Mouse (Mus musculus) right cerebral cortex, adult 2 months (tissue): ENCODE results near the gene Mpped1.

Experiments used
- DNase-seq, 2 experiments: peaks; one replicate each; pipeline ENCODE4 v3.0.0; 2021 to 2022; ENCODE audit warnings: low spot score in 2 of 2

The Mpped1 gene

GRCm38 (mm10) chr15:83779387-83779786 lies at the start of gene Mpped1:
Gene Mpped1 (plus strand): TSS chr15:83779467.
- DNase-seq, result no peak

- peak; percentile 46 to 67 for DNase-seq
Observed at GRCm38 (mm10) chr15:83740676-83741422, 38.4 kb upstream of the Mpped1 start.

DNA sequence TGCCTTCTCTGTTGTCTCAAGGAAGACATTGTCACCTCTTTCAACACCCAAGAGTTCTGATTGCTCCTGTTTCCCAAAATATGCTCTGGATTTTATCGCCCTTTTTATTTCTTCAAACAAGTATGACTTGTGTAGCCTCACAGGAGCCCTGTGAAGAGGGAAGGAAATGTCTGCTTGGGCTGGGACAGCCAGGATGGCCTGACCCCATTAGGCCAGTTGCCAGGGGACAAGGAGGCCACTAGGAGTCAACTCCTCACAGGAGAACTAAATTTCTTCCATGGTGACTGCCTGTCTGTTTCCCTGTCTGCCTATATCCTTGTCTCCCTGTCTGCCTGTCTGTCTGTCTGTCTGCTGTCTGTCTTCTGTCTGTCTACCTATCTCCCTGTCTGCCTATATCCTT lies 37.2 kb upstream of the Mpped1 start:
- no peak for DNase-seq

GRCm38 (mm10) chr15:83746311-83746710 lies 33.0 kb upstream of the Mpped1 start:
- peak; percentile 79 to 88 for DNase-seq

DNA sequence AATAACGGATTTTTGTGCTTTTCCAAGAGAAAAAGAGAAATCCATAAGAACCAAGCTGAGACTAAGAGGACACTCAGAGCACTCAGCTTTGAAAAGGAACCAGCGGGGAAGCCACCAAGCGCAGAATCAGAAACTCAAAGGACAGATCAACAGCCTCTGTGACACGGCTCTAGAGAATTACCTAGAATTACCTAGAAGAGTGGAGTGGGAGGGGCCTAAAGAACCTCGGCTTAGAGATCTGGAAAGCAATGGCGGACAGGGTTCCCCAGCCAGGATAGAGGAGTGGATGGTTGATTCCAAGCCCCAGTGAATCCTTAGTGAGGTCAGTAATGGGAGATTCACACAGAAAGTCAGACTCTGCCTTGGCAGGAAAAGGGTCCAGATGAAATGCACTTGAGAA lies 30.3 kb upstream of the Mpped1 start:
- DNase-seq, result no peak

- no peak for DNase-seq
Observed at GRCm38 (mm10) chr15:83749436-83749835, 29.8 kb upstream of the Mpped1 start.

DNA sequence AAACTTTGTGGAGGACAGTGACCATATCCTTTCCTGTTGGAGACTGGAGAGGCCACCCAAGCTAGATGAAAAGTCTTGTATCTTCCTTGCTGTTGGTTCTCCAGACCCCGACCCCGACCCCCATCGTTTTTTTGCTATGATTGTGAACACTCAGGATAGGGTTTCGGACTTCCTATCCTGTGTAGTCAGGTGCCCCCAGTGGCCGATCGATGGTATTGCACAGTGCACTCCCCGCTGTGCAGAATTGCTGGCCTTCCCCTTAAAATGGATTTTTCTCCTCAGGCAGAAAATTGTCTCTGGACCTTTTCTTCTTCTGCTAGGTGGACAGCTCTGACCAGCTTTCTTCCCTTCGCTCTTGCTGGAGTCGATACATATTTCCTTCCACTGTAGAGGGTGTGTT lies 22.5 kb upstream of the Mpped1 start:
- DNase-seq, result no peak

DNA sequence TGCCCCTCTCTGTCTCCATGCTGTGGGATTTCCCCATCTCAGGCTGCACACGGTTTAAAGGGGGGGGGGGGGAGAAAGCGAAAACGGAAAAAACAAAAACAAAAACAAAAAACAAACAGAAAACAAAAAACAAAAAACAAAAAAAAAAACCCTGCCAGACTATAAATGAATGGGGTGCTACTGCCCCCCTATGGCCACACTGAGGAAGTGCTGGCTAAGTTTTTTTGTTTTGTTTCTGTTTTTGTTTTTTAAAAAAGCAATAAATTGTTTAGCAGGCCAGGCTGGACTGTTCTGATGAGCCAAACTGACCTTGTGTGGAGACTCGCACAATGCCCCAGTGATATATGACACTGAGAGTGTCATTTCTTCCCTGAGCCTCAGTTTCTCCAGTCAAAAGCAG lies 20.3 kb upstream of the Mpped1 start:
- no peak for DNase-seq

DNA sequence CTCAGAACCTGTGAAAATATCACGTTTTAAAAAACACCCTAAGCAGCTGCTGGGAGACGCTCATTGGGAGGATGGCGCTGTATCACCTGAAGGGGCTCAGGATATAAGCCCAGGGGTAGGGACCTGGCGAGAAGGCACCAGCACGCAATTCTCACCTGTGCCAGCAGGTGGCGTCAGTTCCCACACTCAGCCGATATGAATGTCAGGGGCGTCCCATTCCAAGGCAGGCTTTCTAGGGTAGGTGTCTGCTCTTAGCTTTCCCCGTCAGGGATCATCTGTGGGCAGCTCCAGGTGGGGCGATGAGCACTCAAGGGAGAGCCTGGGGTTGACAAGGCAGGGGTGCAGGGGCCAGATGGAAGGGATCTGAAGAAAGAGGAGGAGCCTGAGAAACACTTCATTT lies 18.6 kb upstream of the Mpped1 start:
- peak; percentile 60 to 71 for DNase-seq

- no peak for DNase-seq
Observed at GRCm38 (mm10) chr15:83761512-83761911, 17.8 kb upstream of the Mpped1 start.

GRCm38 (mm10) chr15:83765388-83766029 lies 13.8 kb upstream of the Mpped1 start:
- DNase-seq, result no peak

DNA sequence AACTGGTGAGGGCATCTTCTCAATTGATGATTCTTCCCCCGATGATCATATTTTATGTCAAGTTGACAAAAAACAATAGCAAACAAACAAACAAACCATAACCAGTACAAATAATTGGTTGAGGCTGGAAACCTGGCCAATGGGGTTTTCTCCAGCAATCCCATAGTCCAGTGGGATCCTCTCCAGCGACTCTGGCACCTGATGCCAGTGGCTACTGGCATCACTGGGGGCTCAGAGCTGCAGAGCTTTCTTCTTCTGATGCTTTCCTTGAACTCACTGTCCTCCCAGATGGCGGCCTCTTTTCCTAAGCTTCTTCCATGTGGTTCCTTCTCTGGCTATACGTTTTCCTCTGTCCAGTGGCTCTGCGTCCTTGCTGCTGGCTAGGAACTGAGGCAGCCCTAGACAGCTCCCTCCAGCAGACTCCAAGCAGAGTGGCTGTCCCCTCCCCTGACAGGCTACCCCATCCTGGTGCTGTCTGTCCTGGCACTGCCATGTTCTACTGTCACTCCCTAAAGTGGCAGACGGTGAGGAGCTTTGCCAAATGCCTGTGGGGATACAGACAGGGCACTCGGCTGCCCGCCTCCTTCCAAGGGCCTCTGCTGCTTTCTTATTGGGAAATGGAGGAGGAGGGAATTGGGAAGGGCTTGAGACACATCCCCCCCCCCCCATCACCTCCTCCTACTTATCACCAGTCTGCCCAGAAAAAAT lies 7.8 kb upstream of the Mpped1 start:
- no peak for DNase-seq

DNA sequence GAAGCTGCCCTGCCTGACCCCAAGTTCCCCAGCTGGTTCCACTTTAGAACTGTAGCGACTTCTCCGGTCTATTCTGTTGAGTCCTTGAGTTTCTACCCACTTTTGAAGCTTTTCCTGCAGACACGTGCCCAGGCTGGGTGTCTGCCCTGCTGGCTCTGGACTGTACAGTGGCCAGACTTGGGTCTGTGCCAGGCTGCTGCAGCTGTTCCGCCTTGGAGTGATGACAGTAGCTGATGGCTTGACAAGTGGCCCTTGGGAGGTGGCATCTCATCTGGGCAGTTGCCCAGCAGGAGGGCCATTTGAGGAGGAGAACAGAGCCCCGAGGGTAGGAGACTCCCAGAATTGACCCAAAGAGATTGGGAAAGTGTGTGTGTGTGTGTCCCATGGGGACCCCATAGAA lies 6.8 kb upstream of the Mpped1 start:
- no peak for DNase-seq

DNA sequence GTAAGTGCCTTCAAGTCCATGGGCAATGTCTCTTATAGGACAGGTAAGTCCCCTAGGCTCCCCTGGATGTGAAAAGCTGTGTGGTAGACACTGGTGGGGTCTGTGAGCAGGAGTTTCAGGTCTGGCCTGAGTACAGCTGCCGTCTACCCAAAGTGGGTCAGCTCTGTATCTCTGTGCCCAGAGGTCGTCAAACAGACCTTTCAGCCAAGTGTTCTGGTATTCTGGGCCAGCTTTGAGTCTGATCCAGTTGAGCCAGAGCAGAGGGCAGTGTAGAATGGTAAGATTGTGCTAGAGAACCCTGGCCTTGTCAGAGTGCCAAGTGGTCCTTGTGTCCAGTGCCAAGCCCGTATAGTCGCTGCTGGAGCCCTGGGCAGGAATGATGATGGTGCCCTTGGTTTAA lies 6.3 kb upstream of the Mpped1 start:
- no peak for DNase-seq

DNA sequence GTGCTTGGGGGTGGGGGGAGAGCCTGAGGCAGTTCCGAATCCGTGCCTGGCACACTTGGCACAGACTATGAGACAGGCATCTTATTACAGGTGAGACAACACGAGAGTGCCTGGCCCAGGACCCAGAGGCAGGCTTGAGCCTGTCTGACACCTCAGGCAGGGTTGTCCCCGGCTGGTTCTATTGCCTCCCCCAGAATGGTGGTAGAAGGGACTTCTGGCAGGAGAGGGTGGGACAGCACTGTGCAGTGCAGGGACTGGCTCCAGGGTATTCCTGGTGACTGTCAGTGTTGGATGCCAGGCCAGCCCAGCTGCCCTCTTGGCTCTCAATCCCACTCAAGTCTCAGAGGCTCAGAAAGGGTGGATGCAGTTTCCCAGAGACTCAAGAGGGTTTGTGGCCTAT lies 4.3 kb upstream of the Mpped1 start:
- no peak for DNase-seq

- no peak for DNase-seq
Observed at GRCm38 (mm10) chr15:83776265-83777000, 2.8 kb upstream of the Mpped1 start.

DNA sequence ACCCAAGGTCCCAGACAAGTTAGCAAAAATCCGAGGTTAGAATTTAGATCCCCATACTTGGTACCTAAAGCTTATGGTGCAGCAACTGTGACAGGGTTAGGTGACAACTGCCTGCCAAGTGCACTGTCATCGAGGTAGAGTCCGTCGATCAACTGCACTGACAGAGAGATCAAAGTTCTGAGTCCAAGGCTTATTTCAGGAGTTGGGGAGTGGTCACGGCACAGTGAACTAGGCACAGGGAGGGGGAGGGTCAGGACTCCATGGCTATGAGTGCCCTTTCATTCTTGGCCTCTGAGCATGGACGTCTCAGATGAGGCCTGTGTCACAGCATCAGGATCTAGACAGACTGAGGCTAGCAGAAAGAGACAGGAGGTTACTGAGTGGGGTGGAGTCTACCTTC lies 1.8 kb upstream of the Mpped1 start:
- no peak for DNase-seq

GRCm38 (mm10) chr15:83779855-83780740 lies 831 bp downstream of the Mpped1 start:
- no peak for DNase-seq

GRCm38 (mm10) chr15:83781304-83781703 lies 2.0 kb downstream of the Mpped1 start:
- DNase-seq, result peak in 1 of 2 experiments; percentile 44

DNA sequence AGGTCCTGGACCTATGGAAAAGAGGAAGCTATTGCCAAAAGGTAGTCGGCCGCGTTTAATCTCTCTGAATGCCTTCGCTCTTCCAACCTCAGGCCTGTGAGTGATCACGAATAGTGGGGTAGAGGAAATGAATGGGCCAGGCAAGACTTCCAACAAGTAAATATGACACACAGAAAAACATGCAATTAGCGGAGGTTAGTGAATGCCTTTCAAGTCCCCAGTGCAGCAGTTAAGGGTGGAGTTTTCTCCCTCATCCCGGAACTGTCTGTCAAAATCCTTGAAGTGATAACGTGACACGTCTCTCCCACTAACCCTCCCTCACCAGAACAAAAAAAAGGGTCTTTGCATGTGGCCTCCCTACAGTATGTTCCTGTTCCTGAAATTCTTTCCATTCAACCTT lies 3.0 kb downstream of the Mpped1 start:
- DNase-seq, result no peak

DNA sequence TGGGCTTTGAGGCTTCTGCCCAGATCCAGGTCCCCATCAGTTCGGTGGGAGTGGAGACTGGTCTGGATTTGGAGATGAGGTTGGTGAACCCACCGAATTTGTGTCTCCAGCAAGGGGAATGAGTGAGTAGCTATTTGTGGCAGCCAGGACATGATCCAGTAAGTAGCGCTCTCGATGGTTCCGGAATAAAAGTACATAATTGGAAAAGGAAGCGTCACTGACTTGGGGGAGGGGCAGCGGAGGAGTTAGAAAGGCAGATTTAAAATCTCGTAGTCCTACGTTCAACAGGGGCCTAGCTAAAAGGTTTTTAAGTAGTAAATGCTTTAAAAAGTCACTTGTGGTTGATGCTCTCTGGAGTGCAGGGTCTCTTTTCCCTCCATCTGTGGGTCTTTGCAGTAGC lies 5.5 kb downstream of the Mpped1 start:
- DNase-seq, result peak; percentile 80 to 84
